Mouse (Mus musculus) right cerebral cortex, postnatal 4 days (tissue): ENCODE data around the gene Clip4.

Experiments
- DNase-seq: peaks from one replicate; pipeline ENCODE4 v3.0.0-alpha.2; 2022

Clip4 gene

GRCm38 (mm10) chr17:71795521-71796205 lies 27.4 kb downstream of the Clip4 start:
- no peak for DNase-seq

GRCm38 (mm10) chr17:71803456-71803855 lies 35.2 kb downstream of the Clip4 start:
- no peak for DNase-seq

- no peak for DNase-seq
Measured at GRCm38 (mm10) chr17:71803876-71804275, 35.6 kb downstream of the Clip4 start.

GRCm38 (mm10) chr17:71811070-71811469 lies 42.8 kb downstream of the Clip4 start:
- no peak for DNase-seq

GRCm38 (mm10) chr17:71816136-71816864 lies 48.0 kb downstream of the Clip4 start:
- DNase-seq = no peak

GRCm38 (mm10) chr17:71823622-71824306 lies 55.5 kb downstream of the Clip4 start:
- DNase-seq = no peak

GRCm38 (mm10) chr17:71826603-71827002 lies 58.3 kb downstream of the Clip4 start:
- DNase-seq = no peak

- DNase-seq = peak; percentile 23
Measured at GRCm38 (mm10) chr17:71827627-71828026, 59.4 kb downstream of the Clip4 start.

- no peak for DNase-seq
Measured at GRCm38 (mm10) chr17:71828647-71829414, 60.6 kb downstream of the Clip4 start.

- DNase-seq = no peak
Measured at GRCm38 (mm10) chr17:71831960-71832359, 63.7 kb downstream of the Clip4 start.

GRCm38 (mm10) chr17:71862184-71862583 lies 93.9 kb downstream of the Clip4 start:
- DNase-seq = no peak

- DNase-seq = no peak
Measured at GRCm38 (mm10) chr17:71862895-71863294, 94.6 kb downstream of the Clip4 start.

- DNase-seq = no peak
Measured at GRCm38 (mm10) chr17:71864039-71864438, 95.8 kb downstream of the Clip4 start.

GRCm38 (mm10) chr17:71865437-71865836 lies 97.2 kb downstream of the Clip4 start:
- no peak for DNase-seq

GRCm38 (mm10) chr17:71867892-71868291 lies 99.6 kb downstream of the Clip4 start:
- DNase-seq = no peak

GRCm38 (mm10) chr17:71868828-71869227 lies 100.6 kb downstream of the Clip4 start:
- no peak for DNase-seq

- peak; percentile 46 for DNase-seq
Measured at GRCm38 (mm10) chr17:71869372-71870231, 101.3 kb downstream of the Clip4 start.

GRCm38 (mm10) chr17:71870232-71870621 lies 102.0 kb downstream of the Clip4 start:
- DNase-seq = no peak

- no peak for DNase-seq
Measured at GRCm38 (mm10) chr17:71870641-71871040, 102.4 kb downstream of the Clip4 start.

GRCm38 (mm10) chr17:71871981-71872380 lies 103.7 kb downstream of the Clip4 start:
- DNase-seq = no peak

- DNase-seq = no peak
Measured at GRCm38 (mm10) chr17:71872976-71873375, 104.7 kb downstream of the Clip4 start.

- peak; percentile 45 for DNase-seq
Measured at GRCm38 (mm10) chr17:71874077-71874476, 105.8 kb downstream of the Clip4 start.
